Mouse (Mus musculus) embryonic facial prominence, embryonic 12.5 days (tissue): ENCODE measurements around the gene Zfp704. TPM values are rescaled to one million over a fixed set of nuclear protein-coding genes. Genes with fewer than 3 reads are reported as not detected.

Experiments used
- ATAC-seq: fragments of 200-750 bp; cut with Nextera tagmentation; 2 replicates; pipeline ENCODE4 v1.8.0; 2017; ENCODE audit not compliant: insufficient number of reproducible peaks, insufficient read depth, low FRiP score, low TSS enrichment
- H3K27ac ChIP-seq: fragments of 300-500 bp; sonication (generic); 2 replicates; pipeline ENCODE4 v1.5.1; 2016; ENCODE audit warnings: mild to moderate bottlenecking
- H3K27me3 ChIP-seq: fragments of 300-500 bp; sonication (generic); 2 replicates; pipeline ENCODE4 v1.6.1; 2016; ENCODE audit warnings: mild to moderate bottlenecking, moderate library complexity
- H3K36me3 ChIP-seq: fragments of 300-500 bp; sonication (generic); 2 replicates; pipeline ENCODE4 v1.6.1; 2016; ENCODE audit warnings: mild to moderate bottlenecking
- H3K4me1 ChIP-seq: fragments of 300-500 bp; sonication (generic); 2 replicates; pipeline ENCODE4 v1.6.1; 2016
- H3K4me2 ChIP-seq: fragments of 300-500 bp; sonication (generic); replicated peaks from 2 replicates; pipeline ENCODE4 v1.6.1; 2016; ENCODE audit warnings: mild to moderate bottlenecking, moderate library complexity
- H3K4me3 ChIP-seq: fragments of 300-500 bp; sonication (generic); 2 replicates; pipeline ENCODE4 v1.5.1; 2016; ENCODE audit warnings: mild to moderate bottlenecking
- H3K9ac ChIP-seq: fragments of 300-500 bp; sonication (generic); 2 replicates; pipeline ENCODE4 v1.6.1; 2016; ENCODE audit warnings: mild to moderate bottlenecking, moderate library complexity
- H3K9me3 ChIP-seq: fragments of 300-500 bp; sonication (generic); 2 replicates; pipeline ENCODE4 v1.6.1; 2016; ENCODE audit warnings: mild to moderate bottlenecking, moderate library complexity
- WGBS: fragments of 180-500 bp; shearing (Covaris S2); methylation state at CpG from one replicate; pipeline ENCODE4 v1.1.7; 2016; 5-methylcytosine and 5-hydroxymethylcytosine counted together
- polyA plus RNA-seq: library from polyadenylated mRNA; unstranded; fragments of >200 nt; fragmentation: Nextera tagmentation; extraction: Ambion mirVana; gene quantifications from 2 replicates; pipeline ENCODE4 v1.2.1, GENCODE M21; 2016

Zfp704 gene
- polyA plus RNA-seq, 1 experiment from 2014 or later, result 8.8 TPM

DNA sequence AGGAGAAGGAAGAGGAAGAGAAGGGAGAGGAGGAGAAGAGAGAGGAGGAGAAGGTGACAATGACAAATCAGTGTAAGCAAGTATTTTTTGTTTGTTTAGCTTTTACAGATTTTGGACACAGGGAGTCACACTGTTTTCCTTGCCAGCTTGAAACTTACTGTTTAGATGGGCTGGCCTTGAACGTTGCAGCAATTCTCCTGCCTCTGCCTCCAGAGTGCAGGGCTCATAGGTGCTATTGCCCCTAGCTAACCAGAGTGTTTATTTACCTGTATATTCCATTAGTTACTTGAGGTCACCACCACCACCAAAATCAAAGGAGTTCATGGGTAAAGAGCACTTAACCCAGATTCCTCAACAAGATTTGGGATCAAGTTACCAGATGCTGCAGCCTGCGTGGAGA lies 132.5 kb downstream of the Zfp704 start:
- H3K36me3 ChIP-seq, result peaks cover 3% of the 10 kb centered on the region; the same call in 1 of the 2 replicates

DNA sequence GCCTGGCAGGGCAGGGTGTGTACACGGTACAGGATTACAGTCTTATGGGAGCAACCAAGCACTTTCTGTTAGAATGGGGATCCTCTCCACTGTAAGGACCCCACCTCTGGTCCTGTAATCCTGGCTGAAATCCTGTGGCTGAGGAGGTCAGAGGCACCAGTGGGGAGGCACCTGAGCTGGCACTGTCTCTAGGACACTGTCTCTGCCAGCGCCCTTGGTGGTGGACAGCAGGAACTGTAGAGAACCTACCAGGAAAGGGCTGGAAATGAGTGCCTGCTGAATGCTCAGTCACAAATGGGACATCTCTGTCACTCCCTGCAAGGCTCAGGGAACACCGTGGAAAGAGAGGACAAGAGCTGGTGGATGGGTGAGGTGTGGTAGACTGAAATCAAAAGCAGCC lies 133.5 kb downstream of the Zfp704 start:
- Histone ChIP-seq H3K9ac (no peak overlapping the region), H3K9me3 (no peaks in the 10 kb centered on the region), H3K4me3 (no peak overlapping the region), H3K27me3 (no peaks in the 10 kb centered on the region), H3K36me3 (peaks cover 3% of the 10 kb centered on the region; the same call in 1 of the 2 replicates), H3K4me2 (no peak overlapping the region), H3K27ac (no peak overlapping the region), H3K4me1 (no peaks in the 10 kb centered on the region)
- WGBS, result 93% methylated on average over 3 of the region's 3 CpGs
- no peak for ATAC-seq

More for the DNA sequence above, 132.5 kb downstream of the Zfp704 start:
- H3K27me3 ChIP-seq, result no peaks in the 10 kb centered on the region
- H3K4me1 ChIP-seq, result no peaks in the 10 kb centered on the region
- no peaks in the 10 kb centered on the region for H3K9me3 ChIP-seq
- no peak overlapping the region for H3K9ac ChIP-seq
- no peak overlapping the region for H3K4me2 ChIP-seq
- ATAC-seq, result no peak
- H3K27ac ChIP-seq, result no peak overlapping the region
- WGBS, result 57% methylated on average over 2 of the region's 2 CpGs
- H3K4me3 ChIP-seq, result no peak overlapping the region

DNA sequence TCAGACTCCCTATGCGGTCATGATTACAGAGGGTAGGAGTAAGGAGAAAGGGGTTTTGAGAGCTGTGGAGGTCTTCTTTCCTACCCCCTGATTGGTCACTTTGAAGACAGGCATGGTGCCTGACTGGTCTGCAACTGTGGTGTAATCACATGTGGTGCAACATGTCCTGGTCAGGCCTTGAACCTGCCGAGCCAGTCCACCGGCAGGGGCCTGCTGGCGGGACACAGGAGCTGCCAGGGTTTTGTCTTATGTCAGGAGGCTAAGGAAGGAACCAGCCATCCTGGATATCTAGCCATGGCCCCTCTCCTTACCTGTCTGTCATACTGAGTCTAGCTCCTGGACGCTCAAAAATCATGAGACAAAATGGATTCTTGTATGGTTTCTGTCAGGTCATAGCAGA lies 134.4 kb downstream of the Zfp704 start:
- Histone ChIP-seq H3K4me3 (no peak overlapping the region), H3K27me3 (no peaks in the 10 kb centered on the region), H3K9me3 (no peaks in the 10 kb centered on the region), H3K9ac (no peak overlapping the region), H3K4me1 (no peaks in the 10 kb centered on the region), H3K36me3 (peaks cover 3% of the 10 kb centered on the region; the same call in 1 of the 2 replicates), H3K4me2 (no peak overlapping the region), H3K27ac (no peak overlapping the region)
- no peak for ATAC-seq
- 86% methylated on average over 5 of the region's 5 CpGs for WGBS

DNA sequence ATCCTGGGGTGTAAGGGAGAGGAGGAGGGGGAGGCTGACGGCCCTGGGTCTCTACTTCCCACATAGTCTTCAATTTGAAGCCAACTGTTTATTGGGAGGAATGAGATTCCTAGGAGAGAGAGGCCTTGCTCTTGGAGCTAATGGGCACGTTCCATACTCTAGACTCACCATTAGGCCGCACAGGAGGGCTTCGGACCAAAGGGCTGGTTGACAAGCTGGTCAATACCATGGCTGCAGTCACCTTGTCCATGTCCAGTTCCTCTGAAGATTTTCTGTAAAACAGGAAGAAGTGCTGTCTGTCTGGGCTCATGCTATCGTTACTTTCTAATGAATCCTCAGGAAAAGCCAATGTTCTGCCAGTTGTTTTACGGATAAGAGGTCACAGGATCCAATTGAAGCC lies 135.6 kb downstream of the Zfp704 start:
- H3K36me3 ChIP-seq, result peaks cover 3% of the 10 kb centered on the region; the same call in 1 of the 2 replicates
- 87% methylated on average over 6 of the region's 6 CpGs for WGBS
- no peak overlapping the region for H3K4me3 ChIP-seq
- no peak overlapping the region for H3K27ac ChIP-seq
- H3K9ac ChIP-seq, result no peak overlapping the region
- H3K27me3 ChIP-seq, result no peaks in the 10 kb centered on the region
- H3K4me1 ChIP-seq, result no peaks in the 10 kb centered on the region
- H3K4me2 ChIP-seq, result no peak overlapping the region
- no peak for ATAC-seq
- no peaks in the 10 kb centered on the region for H3K9me3 ChIP-seq

DNA sequence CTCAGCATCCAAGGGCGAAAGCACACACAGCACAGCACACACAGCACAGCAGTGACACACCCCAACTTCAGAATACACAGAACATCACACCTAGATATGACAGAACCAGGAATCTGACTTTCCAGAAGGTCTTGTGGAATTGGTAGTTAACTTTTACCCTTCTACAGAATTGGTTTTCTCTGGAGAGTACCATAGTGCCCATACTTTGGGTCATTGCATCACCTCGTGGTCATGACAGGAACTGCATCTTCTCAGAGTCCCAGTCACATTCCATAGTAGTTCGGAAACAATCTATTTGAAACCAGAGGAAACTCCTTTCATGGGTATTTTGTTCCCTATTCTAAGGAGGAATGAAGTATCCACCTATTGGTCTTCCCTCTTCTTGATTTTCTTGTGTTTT lies 143.6 kb downstream of the Zfp704 start:
- H3K9ac ChIP-seq, result no peak overlapping the region
- H3K4me1 ChIP-seq, result peaks cover 4% of the 10 kb centered on the region; the same call in 1 of the 2 replicates
- H3K4me2 ChIP-seq, result no peak overlapping the region
- H3K4me3 ChIP-seq, result no peak overlapping the region
- H3K36me3 ChIP-seq, result no peaks in the 10 kb centered on the region
- H3K27ac ChIP-seq, result no peak overlapping the region
- no peaks in the 10 kb centered on the region for H3K9me3 ChIP-seq
- WGBS, result 43% methylated on average over 3 of the region's 3 CpGs
- H3K27me3 ChIP-seq, result no peaks in the 10 kb centered on the region
- ATAC-seq, result no peak

DNA sequence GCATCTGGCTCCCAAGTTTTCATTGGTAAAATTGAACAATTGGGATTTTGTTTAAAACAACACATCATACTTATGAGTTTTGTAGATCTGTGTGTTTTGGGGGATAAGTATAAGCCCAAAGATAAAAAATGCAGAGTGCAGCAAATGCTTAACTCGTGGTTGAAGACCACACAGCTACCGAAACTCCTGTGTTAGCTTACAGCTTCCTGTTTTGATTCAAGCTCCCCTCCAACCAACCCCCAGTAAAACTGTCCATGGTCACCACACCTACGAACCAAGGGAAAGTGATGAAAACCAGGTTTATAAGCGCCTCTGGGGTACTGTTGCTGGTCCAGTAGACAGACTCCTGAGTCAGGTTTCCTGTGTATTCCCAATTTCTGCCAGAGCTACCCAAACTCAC lies 144.2 kb downstream of the Zfp704 start:
- no peaks in the 10 kb centered on the region for H3K9me3 ChIP-seq
- WGBS, result 74% methylated on average over 4 of the region's 4 CpGs
- ATAC-seq, result no peak
- no peak overlapping the region for H3K9ac ChIP-seq
- no peak overlapping the region for H3K4me2 ChIP-seq
- no peaks in the 10 kb centered on the region for H3K27me3 ChIP-seq
- no peaks in the 10 kb centered on the region for H3K36me3 ChIP-seq
- H3K27ac ChIP-seq, result no peak overlapping the region
- H3K4me3 ChIP-seq, result no peak overlapping the region
- peaks cover 4% of the 10 kb centered on the region; the same call in 1 of the 2 replicates for H3K4me1 ChIP-seq

DNA sequence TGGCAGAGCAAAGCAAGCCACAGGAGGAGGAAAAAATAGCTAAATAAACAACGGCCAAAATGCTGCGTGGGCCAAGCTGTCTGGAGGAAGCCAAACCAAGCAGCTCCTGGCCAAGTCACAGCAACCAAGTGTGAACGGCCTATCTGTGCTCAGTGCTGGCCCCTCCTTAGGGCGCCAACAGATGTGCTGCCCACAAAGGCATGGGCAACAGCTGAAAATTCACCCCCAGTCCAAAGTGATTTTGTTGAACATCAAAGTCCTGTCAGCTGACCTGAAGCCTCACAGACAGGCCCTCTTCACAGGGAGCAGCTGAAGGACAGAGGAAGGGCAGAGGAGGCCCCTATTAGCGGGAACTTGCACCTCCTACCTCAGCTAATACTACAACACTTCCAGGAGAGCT lies 148.2 kb downstream of the Zfp704 start:
- 94% methylated on average over 5 of the region's 5 CpGs for WGBS
- Histone ChIP-seq H3K27me3 (no peaks in the 10 kb centered on the region), H3K4me1 (peaks cover 4% of the 10 kb centered on the region; the same call in 1 of the 2 replicates), H3K4me3 (no peak overlapping the region), H3K9ac (no peak overlapping the region), H3K27ac (no peak overlapping the region), H3K36me3 (0 out of 2 replicates have a peak, but pooled peaks cover 5% of the 10 kb centered on the region), H3K4me2 (no peak overlapping the region), H3K9me3 (no peaks in the 10 kb centered on the region)
- ATAC-seq, result no peak

DNA sequence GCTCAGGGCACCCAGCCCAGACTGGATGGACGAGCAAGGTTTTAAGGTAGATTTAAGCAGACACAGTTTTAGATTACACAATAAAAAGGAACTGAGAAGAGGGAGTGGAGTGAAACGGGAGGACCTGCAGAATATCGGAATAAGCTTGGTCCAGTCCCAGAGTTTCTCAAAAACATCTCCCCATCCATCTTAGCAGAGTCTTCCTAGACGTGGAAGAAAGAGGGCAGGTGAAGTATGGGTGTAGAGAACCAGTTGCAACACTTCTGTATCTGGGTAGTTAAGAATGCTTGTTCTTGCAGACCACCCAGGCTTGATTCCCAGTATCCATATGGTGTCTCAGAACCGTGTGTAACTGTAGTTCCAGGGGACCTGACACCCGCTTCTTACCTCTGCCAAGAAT lies 149.6 kb downstream of the Zfp704 start:
- no peak overlapping the region for H3K4me3 ChIP-seq
- no peaks in the 10 kb centered on the region for H3K27me3 ChIP-seq
- H3K27ac ChIP-seq, result no peak overlapping the region
- WGBS, result 87% methylated on average over 6 of the region's 6 CpGs
- no peak overlapping the region for H3K4me2 ChIP-seq
- H3K4me1 ChIP-seq, result no peaks in the 10 kb centered on the region
- H3K36me3 ChIP-seq, result 0 out of 2 replicates have a peak, but pooled peaks cover 5% of the 10 kb centered on the region
- ATAC-seq, result no peak
- no peaks in the 10 kb centered on the region for H3K9me3 ChIP-seq
- no peak overlapping the region for H3K9ac ChIP-seq

DNA sequence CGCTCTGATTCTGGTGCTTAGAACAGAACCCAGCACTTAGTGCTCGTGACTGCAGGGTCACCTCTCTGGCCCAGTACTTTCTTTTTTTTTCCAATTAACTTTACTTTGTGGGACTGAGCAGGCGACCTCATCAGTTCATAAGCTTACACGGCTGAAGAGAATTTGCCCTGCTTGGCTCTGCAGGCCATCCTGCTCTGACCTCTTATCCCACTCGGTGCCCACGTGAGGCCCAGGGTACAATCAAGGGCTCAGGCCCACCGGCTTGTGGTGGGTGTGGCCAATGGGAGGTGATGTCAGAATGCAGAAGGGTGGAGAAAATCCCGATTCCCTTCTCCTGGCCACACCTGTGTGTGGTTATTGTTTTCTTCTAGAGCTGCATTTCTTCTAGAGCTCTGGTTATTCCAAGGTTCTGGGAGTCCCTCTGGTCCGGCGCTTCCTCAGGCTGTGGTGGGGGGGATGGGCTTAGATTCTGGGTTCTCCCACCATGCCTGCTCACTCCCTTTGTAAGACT lies 153.4 kb downstream of the Zfp704 start:
- Histone ChIP-seq H3K4me1 (no peaks in the 10 kb centered on the region), H3K36me3 (0 out of 2 replicates have a peak, but pooled peaks cover 9% of the 10 kb centered on the region), H3K9ac (no peak overlapping the region), H3K4me3 (no peak overlapping the region), H3K9me3 (no peaks in the 10 kb centered on the region), H3K4me2 (no peak overlapping the region), H3K27ac (no peak overlapping the region), H3K27me3 (no peaks in the 10 kb centered on the region)
- no peak for ATAC-seq
- 67% methylated on average over 10 of the region's 10 CpGs for WGBS

DNA sequence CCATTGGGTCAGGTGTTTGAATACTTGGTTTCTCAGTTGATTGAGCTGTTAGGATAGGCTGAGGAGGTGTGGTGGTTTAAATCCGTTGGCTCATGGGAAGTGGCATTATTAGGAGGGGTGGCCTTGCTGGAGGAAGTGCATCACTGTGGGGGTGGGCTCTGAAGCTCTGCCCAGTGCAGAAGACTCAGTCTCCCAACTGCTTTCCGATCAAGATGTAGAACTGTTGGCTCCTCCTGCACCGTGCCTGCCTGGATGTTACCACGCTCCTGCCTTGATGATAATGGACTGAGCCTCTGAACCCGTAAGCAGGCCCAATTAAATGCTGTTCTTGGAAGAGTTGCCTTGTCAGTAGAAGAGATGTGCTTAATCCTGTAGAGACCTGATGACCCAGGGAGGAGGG lies 154.5 kb downstream of the Zfp704 start:
- H3K4me2 ChIP-seq, result no peak overlapping the region
- no peaks in the 10 kb centered on the region for H3K27me3 ChIP-seq
- H3K4me3 ChIP-seq, result no peak overlapping the region
- no peaks in the 10 kb centered on the region for H3K9me3 ChIP-seq
- no peak overlapping the region for H3K9ac ChIP-seq
- H3K27ac ChIP-seq, result no peak overlapping the region
- H3K4me1 ChIP-seq, result no peaks in the 10 kb centered on the region
- ATAC-seq, result no peak
- H3K36me3 ChIP-seq, result 0 out of 2 replicates have a peak, but pooled peaks cover 9% of the 10 kb centered on the region
- WGBS, result 89% methylated on average over 5 of the region's 5 CpGs

DNA sequence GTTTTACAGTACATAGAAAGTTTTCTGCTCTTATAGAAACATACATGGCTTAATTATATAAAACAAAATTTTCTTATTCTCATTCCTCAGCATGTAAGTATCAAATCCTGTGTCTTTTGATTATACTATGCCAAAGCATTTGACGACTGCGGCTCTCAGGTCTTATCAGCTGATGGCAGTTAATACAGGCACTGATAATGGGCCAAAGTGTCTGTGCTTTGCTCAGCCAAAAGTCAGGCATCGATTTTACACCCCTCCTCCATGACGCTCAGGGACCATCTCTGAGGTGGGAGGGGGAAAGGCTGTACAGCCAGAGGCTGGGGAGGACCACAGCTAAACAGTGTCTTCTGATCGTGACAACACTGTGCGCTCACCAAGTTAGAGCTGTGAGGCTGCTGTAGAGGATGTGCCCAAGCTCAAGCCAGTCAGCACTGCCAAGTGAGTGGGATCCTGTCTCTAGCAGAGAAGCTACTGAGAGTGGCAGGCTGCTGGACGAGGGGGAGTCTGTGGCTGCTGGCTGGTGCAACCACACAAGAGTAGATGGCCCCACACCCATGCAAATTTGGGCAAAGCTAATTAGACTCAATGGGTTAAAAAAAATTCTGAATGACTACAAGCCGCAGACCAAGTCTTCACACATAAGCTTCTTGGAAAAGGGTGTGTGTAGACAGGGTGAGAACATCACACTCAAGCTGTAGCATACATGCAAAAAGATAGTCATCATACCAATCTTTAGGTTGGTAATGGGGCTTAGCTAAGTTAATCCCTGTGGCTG lies 155.1 kb downstream of the Zfp704 start:
- no peak overlapping the region for H3K27ac ChIP-seq
- H3K4me2 ChIP-seq, result no peak overlapping the region
- ATAC-seq, result no peak
- H3K36me3 ChIP-seq, result 0 out of 2 replicates have a peak, but pooled peaks cover 5% of the 10 kb centered on the region
- no peak overlapping the region for H3K9ac ChIP-seq
- H3K4me1 ChIP-seq, result no peaks in the 10 kb centered on the region
- no peaks in the 10 kb centered on the region for H3K9me3 ChIP-seq
- 91% methylated on average over 8 of the region's 8 CpGs for WGBS
- no peak overlapping the region for H3K4me3 ChIP-seq
- no peaks in the 10 kb centered on the region for H3K27me3 ChIP-seq

DNA sequence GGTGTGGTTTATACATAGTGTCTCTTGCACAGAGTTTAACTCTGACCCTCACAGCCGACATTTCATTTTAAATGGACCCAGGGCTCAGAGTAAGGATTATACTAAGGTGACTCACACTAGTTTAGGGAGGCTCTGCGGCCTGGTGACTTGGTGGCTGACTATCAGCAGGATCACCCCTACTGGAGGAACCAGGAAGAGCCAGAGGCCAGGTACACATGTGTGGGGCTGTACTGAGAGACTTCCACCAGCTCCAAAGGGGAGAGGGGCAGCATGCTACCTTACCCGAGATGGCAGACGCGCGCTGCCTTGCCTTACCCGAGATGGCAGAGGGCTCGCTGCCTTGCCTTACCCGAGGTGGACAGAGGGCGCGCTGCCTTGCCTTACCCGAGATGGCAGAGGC lies 159.4 kb downstream of the Zfp704 start:
- no peaks in the 10 kb centered on the region for H3K9me3 ChIP-seq
- no peak overlapping the region for H3K4me2 ChIP-seq
- H3K27ac ChIP-seq, result no peak overlapping the region
- H3K9ac ChIP-seq, result no peak overlapping the region
- 91% methylated on average over 12 of the region's 12 CpGs for WGBS
- H3K4me3 ChIP-seq, result no peak overlapping the region
- H3K27me3 ChIP-seq, result no peaks in the 10 kb centered on the region
- no peak for ATAC-seq
- H3K36me3 ChIP-seq, result peaks cover 28% of the 10 kb centered on the region
- H3K4me1 ChIP-seq, result no peaks in the 10 kb centered on the region
